Mouse (Mus musculus): Measurements from ENCODE around the gene Cacna1g. TPM values are rescaled to one million over a fixed set of nuclear protein-coding genes. Genes with fewer than 3 reads are reported as not detected.

The Cacna1g gene
- total and polyA plus RNA-seq, 3 experiments: 1.7 to 3.7 (median 2.4) TPM

DNA sequence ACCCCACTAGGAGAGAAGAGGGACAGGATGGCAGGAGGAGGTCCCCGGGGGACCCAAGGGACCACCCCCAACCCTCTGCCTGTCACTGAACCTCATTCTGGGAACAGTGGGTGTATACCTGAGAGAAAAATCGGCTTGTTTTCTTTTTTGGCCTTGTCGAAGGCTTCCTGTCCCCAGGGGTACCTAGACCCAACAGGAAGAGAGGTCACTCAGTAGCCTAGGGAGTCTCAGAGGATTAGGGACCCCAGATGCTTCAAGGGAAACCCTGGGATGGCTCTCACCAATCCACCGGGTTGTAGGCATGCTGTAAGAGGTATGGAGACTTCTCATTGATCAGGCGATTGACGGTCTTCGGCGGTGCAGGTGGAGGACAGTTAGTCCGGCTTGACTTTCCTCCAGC lies 10.6 kb upstream of the Cacna1g start:
- dilution Hi-C loops (cut with MboI; ENCODE audit: extremely low pct_ligation_motif_present, extremely low pct_unique_long_range_greater_than_20kb, low sequenced_read_pairs): no loop called here
- H3K4me2 ChIP-seq (ENCODE audit: insufficient read depth, low read depth, poor library complexity, severe bottlenecking): no peak overlapping the region
- TF ChIP-seq RCOR1 (conservative IDR thresholded peaks at IDR 0.05; ENCODE audit: low read depth, low read length): no peak
- TF ChIP-seq E2F4 (IDR thresholded peaks at IDR 0.05; ENCODE audit: insufficient replicate concordance, low read depth, low read length): no peak
- TF ChIP-seq GABPA (IDR thresholded peaks at IDR 0.05; ENCODE audit: insufficient replicate concordance, low read depth, low read length): no peak
- no peak for TF ChIP-seq POLR2AphosphoS2 (IDR thresholded peaks at IDR 0.05; ENCODE audit: low read depth, low read length)
- TF ChIP-seq TBP (conservative IDR thresholded peaks at IDR 0.05; ENCODE audit: low read depth, low read length): no peak
- no peak for TF ChIP-seq NELFE (IDR thresholded peaks at IDR 0.05; ENCODE audit: low read depth, low read length)
- peaks cover 0 to 4% of the 10 kb centered on the region in 2 experiments; a peak in 1 of 4 replicates for H3K4me1 ChIP-seq (ENCODE audit: control insufficient read depth in 1 of 2, insufficient read depth in 2 of 2)
- in situ Hi-C loops (cut with MboI; ENCODE audit: low pct_ligation_motif_present, low pct_unique_long_range_greater_than_20kb, low sequenced_read_pairs): loop anchor here (5.0 to 10.0 kb wide), 3 partner anchors 62 to 350 kb away; no protein-coding TSS in a partner anchor
- H3K27me3 ChIP-seq (replicated peaks): peaks cover 88% of the 10 kb centered on the region
- H3K9ac ChIP-seq (ENCODE audit: insufficient read depth, low read depth): no peak overlapping the region
- no peak for DNase-seq (ENCODE audit: extremely low read depth)
- no peaks in the 10 kb centered on the region for H3K9me3 ChIP-seq (replicated peaks; ENCODE audit: low read length)
- no peaks in the 10 kb centered on the region for H3K36me3 ChIP-seq (replicated peaks in 1 of 2; ENCODE audit: control insufficient read depth in 1 of 2, insufficient read depth in 1 of 2, low read length in 1 of 2)
- H3K79me2 ChIP-seq (replicated peaks; ENCODE audit: control insufficient read depth, extremely low read depth, insufficient read depth, poor library complexity, severe bottlenecking): no peaks in the 10 kb centered on the region
- H3K27ac ChIP-seq (ENCODE audit: insufficient read depth, low read depth): no peak overlapping the region
- no peak overlapping the region for H3K4me3 ChIP-seq (replicated peaks in 1 of 3; ENCODE audit: low read depth in 2 of 3, low read length in 2 of 3, poor library complexity in 1 of 3)

DNA sequence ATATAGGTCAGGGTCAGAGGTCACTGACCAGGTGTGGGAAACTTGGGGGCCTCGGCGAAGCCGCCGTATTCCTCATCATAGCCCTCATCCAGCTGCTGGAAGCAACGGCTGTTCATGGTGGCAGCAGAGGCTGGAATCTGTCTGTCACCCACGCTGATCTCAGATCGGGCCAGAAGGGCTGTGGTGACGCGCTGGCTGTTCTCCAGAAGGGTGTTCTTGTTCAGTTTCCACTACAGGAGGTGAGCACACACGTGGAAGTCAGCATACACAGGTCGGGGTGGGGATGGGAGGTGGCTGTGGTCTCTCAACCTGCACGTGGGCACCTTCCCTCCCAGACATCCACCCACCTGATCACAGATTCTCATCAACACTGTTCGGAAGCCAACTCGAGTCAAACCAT lies 9.9 kb upstream of the Cacna1g start:
- in situ Hi-C loops (cut with MboI; ENCODE audit: low pct_ligation_motif_present, low pct_unique_long_range_greater_than_20kb, low sequenced_read_pairs): loop anchor here (5.0 to 10.0 kb wide), 3 partner anchors 62 to 349 kb away; no protein-coding TSS in a partner anchor
- TF ChIP-seq TBP (conservative IDR thresholded peaks at IDR 0.05; ENCODE audit: low read depth, low read length) (no peak), UBTF (IDR thresholded peaks at IDR 0.05; ENCODE audit: low read depth, low read length) (no peak), MAZ (IDR thresholded peaks at IDR 0.05; ENCODE audit: low read depth, low read length) (no peak), POLR2A (IDR thresholded peaks at IDR 0.05; ENCODE audit: low read depth, low read length) (no peak), KAT2A (IDR thresholded peaks at IDR 0.05; ENCODE audit: insufficient replicate concordance, low read length) (no peak), USF2 (conservative IDR thresholded peaks at IDR 0.05; ENCODE audit: low read depth, low read length) (no peak), NELFE (IDR thresholded peaks at IDR 0.05; ENCODE audit: low read depth, low read length) (no peak), EP300 (IDR thresholded peaks at IDR 0.05; ENCODE audit: low read length) (no peak)
- H3K27me3 ChIP-seq (replicated peaks): peaks cover 88% of the 10 kb centered on the region

DNA sequence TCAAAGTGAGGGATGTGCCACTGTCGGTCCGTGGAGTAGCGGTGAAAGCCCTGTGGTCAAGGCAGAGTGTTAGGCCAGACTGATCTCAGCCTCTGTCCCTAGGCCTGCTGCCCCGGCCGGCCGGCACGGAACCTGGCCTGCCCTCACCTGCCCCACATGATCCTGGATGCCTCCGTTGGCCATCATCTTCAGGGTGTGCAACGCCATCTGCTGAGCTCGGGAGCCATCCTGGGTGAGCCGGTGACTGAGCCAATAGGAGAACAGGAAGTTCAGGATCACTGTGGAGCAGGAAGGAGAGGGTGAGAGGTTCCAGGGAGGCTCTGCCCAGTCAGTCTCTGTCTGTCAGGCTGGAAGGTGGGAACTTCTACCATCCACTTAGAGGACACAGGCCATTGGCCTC lies 9.4 kb upstream of the Cacna1g start:
- Histone ChIP-seq H3K36me3 (replicated peaks in 1 of 2; ENCODE audit: control insufficient read depth in 1 of 2, insufficient read depth in 1 of 2, low read length in 1 of 2) (no peaks in the 10 kb centered on the region), H3K27ac (ENCODE audit: insufficient read depth, low read depth) (no peak overlapping the region), H3K4me3 (replicated peaks in 1 of 3; ENCODE audit: low read depth in 2 of 3, low read length in 2 of 3, poor library complexity in 1 of 3) (no peak overlapping the region), H3K9ac (ENCODE audit: insufficient read depth, low read depth) (no peak overlapping the region), H3K79me2 (replicated peaks; ENCODE audit: control insufficient read depth, extremely low read depth, insufficient read depth, poor library complexity, severe bottlenecking) (no peaks in the 10 kb centered on the region), H3K4me1 (ENCODE audit: control insufficient read depth in 1 of 2, insufficient read depth in 2 of 2) (peaks cover 0 to 4% of the 10 kb centered on the region in 2 experiments; a peak in 1 of 4 replicates), H3K9me3 (replicated peaks; ENCODE audit: low read length) (no peaks in the 10 kb centered on the region), H3K27me3 (replicated peaks) (peaks cover 89% of the 10 kb centered on the region), H3K4me2 (ENCODE audit: insufficient read depth, low read depth, poor library complexity, severe bottlenecking) (no peak overlapping the region)
- TF ChIP-seq USF2 (conservative IDR thresholded peaks at IDR 0.05; ENCODE audit: low read depth, low read length): no peak
- TF ChIP-seq CTCF (conservative IDR thresholded peaks at IDR 0.05 in 1 of 2, IDR thresholded peaks at IDR 0.05 in 1 of 2; ENCODE audit: low read depth in 2 of 2, low read length in 2 of 2): peak in 1 of 2 experiments; percentile 30; a peak in 1 of 4 replicates
- peak; percentile 26; the same call in 1 of the 2 replicates for TF ChIP-seq SMC3 (IDR thresholded peaks at IDR 0.05; ENCODE audit: low read depth, low read length)
- dilution Hi-C loops (cut with MboI; ENCODE audit: extremely low pct_ligation_motif_present, extremely low pct_unique_long_range_greater_than_20kb, low sequenced_read_pairs) (no loop called here), in situ Hi-C loops (cut with MboI; ENCODE audit: low pct_ligation_motif_present, low pct_unique_long_range_greater_than_20kb, low sequenced_read_pairs) (loop anchor here (5.0 to 10.0 kb wide), 3 partner anchors 61 to 349 kb away; no protein-coding TSS in a partner anchor)
- no peak for DNase-seq (ENCODE audit: extremely low read depth)

More for the DNA sequence above, 9.9 kb upstream of the Cacna1g start:
- Histone ChIP-seq H3K27ac (ENCODE audit: insufficient read depth, low read depth) (no peak overlapping the region), H3K36me3 (replicated peaks in 1 of 2; ENCODE audit: control insufficient read depth in 1 of 2, insufficient read depth in 1 of 2, low read length in 1 of 2) (no peaks in the 10 kb centered on the region), H3K4me2 (ENCODE audit: insufficient read depth, low read depth, poor library complexity, severe bottlenecking) (no peak overlapping the region), H3K79me2 (replicated peaks; ENCODE audit: control insufficient read depth, extremely low read depth, insufficient read depth, poor library complexity, severe bottlenecking) (no peaks in the 10 kb centered on the region), H3K4me1 (ENCODE audit: control insufficient read depth in 1 of 2, insufficient read depth in 2 of 2) (peaks cover 0 to 4% of the 10 kb centered on the region in 2 experiments; a peak in 1 of 4 replicates), H3K9me3 (replicated peaks; ENCODE audit: low read length) (no peaks in the 10 kb centered on the region), H3K4me3 (replicated peaks in 1 of 3; ENCODE audit: low read depth in 2 of 3, low read length in 2 of 3, poor library complexity in 1 of 3) (no peak overlapping the region), H3K9ac (ENCODE audit: insufficient read depth, low read depth) (no peak overlapping the region)
- no peak for DNase-seq (ENCODE audit: extremely low read depth)
- dilution Hi-C loops (cut with MboI; ENCODE audit: extremely low pct_ligation_motif_present, extremely low pct_unique_long_range_greater_than_20kb, low sequenced_read_pairs): no loop called here
